Mouse (Mus musculus) liver, embryonic 14.5 days (tissue): Measurements from ENCODE around the gene Qpct. TPM values are rescaled to one million over a fixed set of nuclear protein-coding genes. Genes with fewer than 3 reads are reported as not detected.

Experiments used
- ATAC-seq: fragments of 200-750 bp; cut with Nextera tagmentation; 2 replicates; pipeline ENCODE4 v1.8.0; 2017; ENCODE audit warnings: moderate number of reproducible peaks, mild to moderate bottlenecking, moderate library complexity; ENCODE audit not compliant: insufficient read depth
- DNase-seq, 3 experiments: peaks; one replicate each; pipeline ENCODE4 v3.0.0-alpha.2; 2012 to 2013; ENCODE audit warnings: low read depth in 3 of 3, low spot score in 3 of 3
- H3K27ac ChIP-seq: fragments of 300-500 bp; sonication (generic); 2 replicates; pipeline ENCODE4 v1.5.1; 2014; ENCODE audit warnings: moderate library complexity, mild to moderate bottlenecking, control low read depth, inconsistent platforms
- H3K27me3 ChIP-seq: fragments of 300-500 bp; sonication (generic); 2 replicates; pipeline ENCODE4 v1.6.1; 2014; ENCODE audit warnings: mild to moderate bottlenecking, low read length, moderate library complexity; ENCODE audit not compliant: control insufficient read depth, insufficient read depth
- H3K36me3 ChIP-seq: fragments of 300-500 bp; sonication (generic); replicated peaks from 2 replicates; pipeline ENCODE4 v1.6.1; 2014; ENCODE audit warnings: low read depth; ENCODE audit not compliant: control insufficient read depth, insufficient read depth
- H3K4me1 ChIP-seq, 2 experiments: fragments of 200-500 bp in 1 of 2; fragments of 300-500 bp in 1 of 2; sonication (generic) in 1 of 2; replicated peaks; 2 replicates each; pipeline ENCODE4 v1.6.1; 2012 to 2014; ENCODE audit warnings: antibody characterized with exemption in 1 of 2, inconsistent platforms in 1 of 2, low read length in 1 of 2; ENCODE audit not compliant: control insufficient read depth in 2 of 2, insufficient read depth in 2 of 2
- H3K4me2 ChIP-seq: fragments of 300-500 bp; sonication (generic); 2 replicates; pipeline ENCODE4 v1.6.1; 2014; ENCODE audit warnings: low read depth, mild to moderate bottlenecking, control low read depth, moderate library complexity
- H3K4me3 ChIP-seq, 2 experiments: fragments of 200-500 bp in 1 of 2; fragments of 300-500 bp in 1 of 2; sonication (generic) in 1 of 2; 2 replicates each; pipeline ENCODE4 v1.5.1; 2012 to 2014; ENCODE audit warnings: low read depth in 2 of 2, low read length in 2 of 2, mild to moderate bottlenecking in 2 of 2, control low read depth in 1 of 2, inconsistent platforms in 1 of 2, moderate library complexity in 1 of 2; ENCODE audit not compliant: insufficient read depth in 1 of 2
- H3K9ac ChIP-seq: fragments of 300-500 bp; sonication (generic); replicated peaks from 2 replicates; pipeline ENCODE4 v1.6.1; 2014; ENCODE audit warnings: mild to moderate bottlenecking, control low read depth, moderate library complexity
- H3K9me3 ChIP-seq: fragments of 300-500 bp; sonication (generic); 2 replicates; pipeline ENCODE4 v1.6.1; 2016; ENCODE audit warnings: low read length, mixed read lengths; ENCODE audit not compliant: control insufficient read depth
- CTCF ChIP-seq: IDR thresholded peaks from 2 replicates; pipeline ENCODE4 v1.5.1; 2016; ENCODE audit warnings: antibody characterized with exemption, low read depth, control low read depth
- EP300 ChIP-seq: IDR thresholded peaks from 2 replicates; pipeline ENCODE4 v1.6.1; 2016; ENCODE audit warnings: antibody characterized with exemption, low read depth
- WGBS: fragments of 180-500 bp; shearing (Covaris S2); extraction: QIAGEN DNeasy Blood & Tissue Kit; methylation state at CpG from one replicate; pipeline ENCODE4 v1.1.7; 2014; ENCODE audit not compliant: insufficient replicate concordance; 5-methylcytosine and 5-hydroxymethylcytosine counted together
- polyA plus RNA-seq, 2 experiments: library from polyadenylated mRNA; depleted of rRNA in 1 of 2; stranded (reverse) in 1 of 2; unstranded in 1 of 2; fragments of >200 nt; fragmentation: Nextera tagmentation in 1 of 2; extraction: Ambion mirVana in 1 of 2; gene quantifications; 2 replicates each; pipeline versions ENCODE4 v1.2.1 to v1.2.3; 2012 to 2014

Gene Qpct
- polyA plus RNA-seq, 2 experiments: 10.5 to 25.0 TPM

GRCm38 (mm10) chr17:79029226-79029625 is 22.5 kb upstream of the Qpct start:
- Histone ChIP-seq H3K27me3 (no peaks in the 10 kb centered on the region), H3K36me3 (no peaks in the 10 kb centered on the region), H3K4me3 (no peak overlapping the region), H3K4me1 (no peaks in the 10 kb centered on the region), H3K27ac (no peak overlapping the region), H3K9me3 (no peaks in the 10 kb centered on the region), H3K9ac (no peak overlapping the region), H3K4me2 (no peak overlapping the region)
- TF ChIP-seq CTCF (no peak), EP300 (no peak)
- 55% methylated on average over 3 of the region's 3 CpGs for WGBS
- DNase-seq (no peak), ATAC-seq (no peak)

DNA sequence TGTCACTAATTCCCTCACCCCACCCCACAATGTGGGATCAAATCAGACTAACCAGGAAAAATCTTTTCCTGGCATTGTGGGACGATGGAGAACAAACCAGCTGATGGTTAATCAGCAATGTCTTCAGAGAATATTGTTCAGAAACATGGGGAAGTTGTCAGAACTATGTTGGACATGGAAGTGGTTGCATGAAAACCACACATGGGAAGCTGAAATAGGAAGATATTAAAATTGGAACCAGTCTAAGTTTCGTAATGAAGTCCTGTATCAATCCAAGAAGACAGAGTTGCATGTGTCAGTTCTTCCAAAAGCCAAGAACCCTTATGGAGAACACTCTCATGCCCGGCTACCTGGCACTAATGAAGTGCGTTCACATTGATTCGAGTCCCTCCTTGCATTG is 20.1 kb upstream of the Qpct start:
- 56% methylated on average over 5 of the region's 5 CpGs for WGBS
- Histone ChIP-seq H3K4me2 (no peak overlapping the region), H3K27me3 (no peaks in the 10 kb centered on the region), H3K4me1 (no peaks in the 10 kb centered on the region), H3K9ac (no peak overlapping the region), H3K4me3 (no peak overlapping the region), H3K36me3 (no peaks in the 10 kb centered on the region), H3K9me3 (no peaks in the 10 kb centered on the region), H3K27ac (no peak overlapping the region)
- no peak for DNase-seq
- TF ChIP-seq CTCF: no peak
- no peak for TF ChIP-seq EP300
- ATAC-seq: no peak

DNA sequence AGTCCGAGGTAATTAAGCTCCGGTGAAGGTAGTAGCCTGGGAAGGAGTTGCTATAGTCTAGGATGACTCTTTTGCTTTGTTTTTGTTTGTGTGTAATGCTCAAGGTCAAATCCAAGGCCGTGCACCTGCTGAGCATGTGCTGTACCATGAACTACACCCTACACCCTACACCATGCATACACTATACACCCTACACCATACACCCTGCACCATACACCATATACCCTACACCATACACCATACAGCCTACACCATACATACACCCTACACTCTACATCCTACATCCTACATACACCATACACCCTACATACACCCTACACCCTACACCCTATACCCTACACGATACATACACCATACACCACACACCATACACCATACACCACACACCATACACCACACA is 18.9 kb upstream of the Qpct start:
- Histone ChIP-seq H3K27ac (no peak overlapping the region), H3K9me3 (no peaks in the 10 kb centered on the region), H3K4me1 (no peaks in the 10 kb centered on the region), H3K27me3 (no peaks in the 10 kb centered on the region), H3K4me3 (no peak overlapping the region), H3K36me3 (no peaks in the 10 kb centered on the region), H3K9ac (no peak overlapping the region), H3K4me2 (no peak overlapping the region)
- TF ChIP-seq EP300: no peak
- TF ChIP-seq CTCF: no peak
- ATAC-seq (no peak), DNase-seq (no peak)
- 70% methylated on average over 4 of the region's 4 CpGs for WGBS

DNA sequence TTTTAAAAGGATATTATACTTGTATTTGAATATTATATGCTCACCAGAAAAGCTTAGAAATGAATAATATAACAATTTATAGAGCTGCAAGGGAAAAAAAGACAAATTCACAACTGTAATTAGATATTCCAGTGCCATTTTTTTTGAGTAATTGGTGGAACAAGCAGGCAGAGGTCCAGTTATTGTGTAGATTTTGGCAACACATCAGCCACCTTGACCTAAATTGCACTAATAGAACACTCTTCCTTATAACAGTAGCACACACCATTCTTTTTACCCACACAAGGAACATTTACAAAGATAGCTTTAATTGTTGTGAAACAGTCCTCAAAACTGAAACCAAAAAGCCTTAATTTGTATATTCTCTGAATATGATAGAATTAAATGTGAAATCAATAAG is 12.0 kb upstream of the Qpct start:
- H3K9me3 ChIP-seq: no peaks in the 10 kb centered on the region
- H3K4me3 ChIP-seq: no peak overlapping the region
- ATAC-seq: no peak
- H3K27ac ChIP-seq: no peak overlapping the region
- DNase-seq: no peak
- H3K36me3 ChIP-seq: no peaks in the 10 kb centered on the region
- H3K4me1 ChIP-seq: no peaks in the 10 kb centered on the region
- TF ChIP-seq EP300 (no peak), CTCF (no peak)
- H3K27me3 ChIP-seq: no peaks in the 10 kb centered on the region
- H3K9ac ChIP-seq: no peak overlapping the region
- no peak overlapping the region for H3K4me2 ChIP-seq

- Histone ChIP-seq H3K9me3 (no peaks in the 10 kb centered on the region), H3K36me3 (no peaks in the 10 kb centered on the region), H3K9ac (no peak overlapping the region), H3K4me1 (no peaks in the 10 kb centered on the region), H3K27ac (no peak overlapping the region), H3K4me2 (no peak overlapping the region), H3K27me3 (no peaks in the 10 kb centered on the region), H3K4me3 (no peak overlapping the region)
- ATAC-seq: no peak
- 64% methylated on average over 2 of the region's 2 CpGs for WGBS
- no peak for TF ChIP-seq EP300
- TF ChIP-seq CTCF: no peak
- no peak for DNase-seq
Measured at GRCm38 (mm10) chr17:79043705-79044104, 8.0 kb upstream of the Qpct start.
